Mouse (Mus musculus) midbrain, postnatal 0 days (tissue): ENCODE measurements around the gene Ppp1r12b. TPM values are rescaled to one million over a fixed set of nuclear protein-coding genes. Genes with fewer than 3 reads are reported as not detected.

Experiments used
- ATAC-seq: fragments of 200-750 bp; cut with Nextera tagmentation; 2 replicates; pipeline ENCODE4 v1.8.0; 2017; ENCODE audit warnings: moderate number of reproducible peaks, mild to moderate bottlenecking, moderate TSS enrichment, moderate library complexity; ENCODE audit not compliant: low FRiP score
- DNase-seq: peaks from one replicate; pipeline ENCODE4 v3.0.0-alpha.2; 2015; ENCODE audit warnings: low spot score
- H3K27ac ChIP-seq: fragments of 300-500 bp; sonication (generic); 2 replicates; pipeline ENCODE4 v1.5.1; 2014; ENCODE audit warnings: low read depth, mild to moderate bottlenecking, low read length, mixed read lengths
- H3K27me3 ChIP-seq: fragments of 300-500 bp; sonication (generic); 2 replicates; pipeline ENCODE4 v1.6.1; 2014; ENCODE audit warnings: low read length, control low read depth, mixed read lengths; ENCODE audit not compliant: insufficient read depth
- H3K36me3 ChIP-seq: fragments of 300-500 bp; sonication (generic); 2 replicates; pipeline ENCODE4 v1.6.1; 2014; ENCODE audit warnings: low read length, control low read depth, mixed read lengths; ENCODE audit not compliant: insufficient read depth
- H3K4me1 ChIP-seq: fragments of 300-500 bp; sonication (generic); 2 replicates; pipeline ENCODE4 v1.6.1; 2014; ENCODE audit warnings: mild to moderate bottlenecking, control low read depth, antibody characterized with exemption, low read length, mixed read lengths; ENCODE audit not compliant: insufficient read depth
- H3K4me2 ChIP-seq: fragments of 300-500 bp; sonication (generic); 2 replicates; pipeline ENCODE4 v1.6.1; 2014; ENCODE audit warnings: low read depth, mild to moderate bottlenecking, low read length, mixed read lengths; ENCODE audit not compliant: poor library complexity, severe bottlenecking
- H3K4me3 ChIP-seq: fragments of 300-500 bp; sonication (generic); 2 replicates; pipeline ENCODE4 v1.5.1; 2014; ENCODE audit warnings: low read depth, mild to moderate bottlenecking, low read length, moderate library complexity
- H3K9ac ChIP-seq: fragments of 300-500 bp; sonication (generic); replicated peaks from 2 replicates; pipeline ENCODE4 v1.6.1; 2014; ENCODE audit warnings: mild to moderate bottlenecking, low read length, moderate library complexity, mixed read lengths; ENCODE audit not compliant: poor library complexity, severe bottlenecking
- H3K9me3 ChIP-seq: fragments of 300-500 bp; sonication (generic); 2 replicates; pipeline ENCODE4 v1.6.1; 2016; ENCODE audit warnings: low read length, control low read depth
- CTCF ChIP-seq: IDR thresholded peaks from 2 replicates; pipeline ENCODE4 v1.5.1; 2016; ENCODE audit warnings: antibody characterized with exemption, mild to moderate bottlenecking
- WGBS: fragments of 180-500 bp; shearing (Covaris S2); extraction: QIAGEN DNeasy Blood & Tissue Kit; methylation state at CpG from one replicate; pipeline ENCODE4 v1.1.7; 2014; 5-methylcytosine and 5-hydroxymethylcytosine counted together
- polyA plus RNA-seq: library from polyadenylated mRNA; unstranded; fragments of >200 nt; fragmentation: Nextera tagmentation; extraction: Ambion mirVana; gene quantifications from 2 replicates; pipeline ENCODE4 v1.2.1, GENCODE M21; 2015
- total RNA-seq: library from RNA; depleted of rRNA; stranded (reverse); fragments of >200 nt; gene quantifications from 2 replicates; pipeline ENCODE4 v1.2.3, GENCODE M21; 2014

The Ppp1r12b gene
- total and polyA plus RNA-seq, 2 experiments from 2014 or later, result 11.3 to 43.8 TPM

DNA sequence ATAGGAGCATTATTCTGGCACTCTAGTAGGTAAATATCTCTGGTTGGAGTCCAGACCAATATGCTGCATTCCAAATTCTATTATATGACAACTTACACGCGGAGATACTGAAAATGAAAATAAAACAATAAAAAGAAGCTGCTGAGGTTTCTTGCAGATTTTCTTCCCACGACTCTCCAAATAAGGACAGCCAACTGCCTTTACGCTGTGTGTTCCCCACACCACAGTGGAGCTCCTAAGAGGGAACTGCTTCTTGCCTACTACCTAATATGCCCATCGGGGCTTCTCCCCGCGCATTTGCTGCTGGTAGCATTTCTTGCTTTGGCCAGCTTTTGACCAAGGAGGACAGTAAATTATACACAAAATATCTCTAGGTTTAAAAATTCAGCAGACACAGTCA is 154.0 kb downstream of the Ppp1r12b start:
- no peak overlapping the region for H3K4me2 ChIP-seq
- H3K27me3 ChIP-seq, result no peaks in the 10 kb centered on the region
- no peak overlapping the region for H3K9ac ChIP-seq
- H3K4me1 ChIP-seq, result peaks cover 5% of the 10 kb centered on the region; the same call in 1 of the 2 replicates
- H3K36me3 ChIP-seq, result no peaks in the 10 kb centered on the region; the same call in 1 of the 2 replicates
- no peak overlapping the region for H3K4me3 ChIP-seq
- no peaks in the 10 kb centered on the region for H3K9me3 ChIP-seq
- no peak for TF ChIP-seq CTCF
- WGBS, result 90% methylated on average over 7 of the region's 7 CpGs
- no peak overlapping the region for H3K27ac ChIP-seq
- no peak for DNase-seq
- no peak for ATAC-seq

DNA sequence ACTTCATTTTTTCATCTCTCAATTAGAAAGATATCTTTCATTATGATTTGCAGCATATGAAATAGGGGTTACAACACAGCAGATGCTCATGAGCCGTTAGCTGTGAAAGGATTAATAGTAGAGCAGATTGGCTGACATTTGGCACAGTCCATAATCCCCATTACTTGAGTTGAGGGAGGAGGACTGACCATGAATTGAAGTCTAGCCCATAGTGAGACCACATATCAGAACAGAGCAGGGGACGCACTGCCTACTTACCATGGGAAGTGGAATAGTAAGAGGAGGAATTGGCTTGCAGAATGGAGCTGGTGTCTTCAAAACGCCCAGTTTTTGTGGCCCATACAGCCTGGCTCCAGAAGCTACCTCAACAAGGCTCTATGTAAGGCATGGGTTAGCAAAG is 159.2 kb downstream of the Ppp1r12b start:
- ATAC-seq, result no peak
- Histone ChIP-seq H3K36me3 (no peaks in the 10 kb centered on the region; the same call in 1 of the 2 replicates), H3K4me3 (no peak overlapping the region), H3K9ac (no peak overlapping the region), H3K27ac (no peak overlapping the region), H3K4me1 (no peaks in the 10 kb centered on the region), H3K4me2 (no peak overlapping the region), H3K27me3 (no peaks in the 10 kb centered on the region), H3K9me3 (no peaks in the 10 kb centered on the region)
- TF ChIP-seq CTCF, result no peak
- peak; percentile 50 for DNase-seq
- 76% methylated on average over 3 of the region's 3 CpGs for WGBS

DNA sequence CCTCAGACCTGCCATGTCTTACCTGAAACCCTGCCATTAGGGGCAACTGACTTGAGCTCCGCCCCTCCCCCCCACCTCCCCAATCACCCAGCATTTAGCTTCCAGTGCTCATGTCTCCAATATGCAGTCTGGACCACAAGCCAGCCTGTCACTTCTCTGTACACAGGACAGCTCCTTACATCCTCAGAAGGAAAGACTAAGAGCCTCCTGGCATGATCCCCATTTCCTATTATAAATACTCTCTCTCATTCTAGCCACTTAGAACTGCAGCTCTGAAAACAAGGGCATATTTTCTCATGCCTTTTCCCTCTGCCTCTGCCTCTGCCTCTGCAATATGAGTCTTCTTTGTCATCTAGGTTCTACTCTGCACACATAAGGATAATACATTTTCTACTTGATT is 159.7 kb downstream of the Ppp1r12b start:
- ATAC-seq, result no peak
- Histone ChIP-seq H3K27me3 (no peaks in the 10 kb centered on the region), H3K9me3 (no peaks in the 10 kb centered on the region), H3K4me1 (no peaks in the 10 kb centered on the region), H3K4me2 (no peak overlapping the region), H3K9ac (no peak overlapping the region), H3K27ac (no peak overlapping the region), H3K36me3 (no peaks in the 10 kb centered on the region; the same call in 1 of the 2 replicates), H3K4me3 (no peak overlapping the region)
- no peak for TF ChIP-seq CTCF
- DNase-seq, result no peak
- 90% methylated on average over 1 of the region's 1 CpGs for WGBS

DNA sequence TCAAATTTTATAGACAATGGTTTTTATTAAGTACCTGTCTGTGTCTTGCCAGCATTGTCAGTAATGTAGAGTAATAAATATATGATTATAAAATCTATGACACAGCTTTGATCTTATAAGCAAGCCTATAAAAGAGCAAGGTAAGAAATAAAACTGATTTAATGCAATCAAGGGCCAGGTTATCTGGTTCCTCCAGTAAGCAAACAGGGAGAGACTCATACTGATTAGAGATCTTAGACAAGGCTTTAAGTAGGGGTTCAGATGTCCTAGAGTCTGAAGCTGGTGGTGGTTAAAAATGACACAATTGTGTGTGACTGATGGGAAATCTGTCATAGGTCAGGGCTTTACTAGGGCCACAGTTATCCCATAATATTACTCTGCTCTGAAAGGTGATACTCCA is 164.3 kb downstream of the Ppp1r12b start:
- H3K9me3 ChIP-seq, result no peaks in the 10 kb centered on the region
- no peak for TF ChIP-seq CTCF
- no peak overlapping the region for H3K27ac ChIP-seq
- H3K27me3 ChIP-seq, result no peaks in the 10 kb centered on the region
- no peaks in the 10 kb centered on the region for H3K36me3 ChIP-seq
- no peaks in the 10 kb centered on the region for H3K4me1 ChIP-seq
- no peak overlapping the region for H3K9ac ChIP-seq
- no peak overlapping the region for H3K4me2 ChIP-seq
- no peak for DNase-seq
- H3K4me3 ChIP-seq, result no peak overlapping the region
- no peak for ATAC-seq

DNA sequence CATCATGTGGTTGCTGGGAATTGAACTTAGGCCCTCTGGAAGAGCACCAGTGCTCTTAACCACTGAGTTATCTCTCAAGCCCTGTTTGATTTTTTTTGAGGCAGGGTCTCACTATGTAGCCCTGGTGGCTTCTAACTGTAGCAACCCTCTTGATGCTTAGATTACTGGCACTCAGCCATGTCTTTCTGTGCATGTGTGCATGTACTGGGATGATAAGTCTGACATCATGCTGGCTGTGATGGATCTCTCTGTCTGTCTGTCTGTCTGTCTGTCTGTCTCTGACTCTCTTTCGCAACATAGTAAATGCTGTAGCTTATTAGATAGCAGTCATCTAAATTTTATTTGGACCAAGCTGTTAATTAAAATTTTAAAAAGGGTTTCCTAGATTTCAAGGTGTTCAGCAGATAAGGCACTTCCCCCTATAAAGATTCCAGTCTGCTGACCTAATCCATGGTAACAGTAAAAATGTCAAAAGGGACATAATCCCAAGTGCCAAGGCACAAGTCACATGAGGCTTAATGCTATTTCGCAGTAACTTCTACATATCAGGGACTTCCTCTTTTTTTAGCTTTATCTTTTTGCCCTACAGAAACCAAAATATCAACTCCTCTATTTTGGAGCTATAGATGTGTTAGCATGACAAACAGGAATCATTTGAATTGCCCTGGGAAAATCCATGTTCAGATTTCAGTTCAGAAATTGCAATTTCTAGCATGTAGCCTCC is 164.9 kb downstream of the Ppp1r12b start:
- H3K9me3 ChIP-seq, result no peaks in the 10 kb centered on the region
- TF ChIP-seq CTCF, result no peak
- no peak for DNase-seq
- 82% methylated on average over 2 of the region's 2 CpGs for WGBS
- H3K9ac ChIP-seq, result no peak overlapping the region
- ATAC-seq, result no peak
- H3K4me1 ChIP-seq, result no peaks in the 10 kb centered on the region
- no peaks in the 10 kb centered on the region for H3K36me3 ChIP-seq
- H3K27ac ChIP-seq, result no peak overlapping the region
- no peak overlapping the region for H3K4me2 ChIP-seq
- H3K27me3 ChIP-seq, result no peaks in the 10 kb centered on the region
- H3K4me3 ChIP-seq, result no peak overlapping the region

DNA sequence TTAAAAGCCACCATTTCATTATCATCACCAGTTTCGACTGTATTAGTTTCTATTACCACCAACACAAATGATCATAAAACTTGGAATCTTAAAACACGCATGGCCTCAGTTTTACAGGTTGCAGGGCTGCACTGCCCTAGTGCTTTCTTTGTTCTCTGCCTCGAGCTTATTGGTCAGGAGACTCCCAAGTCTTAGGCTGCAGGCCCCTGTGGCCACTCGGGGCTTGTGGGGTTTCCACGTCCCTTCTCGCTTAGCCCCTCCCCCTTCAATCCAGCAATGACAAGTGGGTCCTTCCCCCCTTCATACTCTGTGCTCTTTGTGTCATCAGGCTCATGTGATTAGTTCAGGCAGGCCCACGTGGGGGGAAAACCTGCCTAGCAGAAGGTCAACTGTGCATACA is 167.6 kb downstream of the Ppp1r12b start:
- no peak overlapping the region for H3K4me3 ChIP-seq
- DNase-seq (no peak), ATAC-seq (no peak)
- WGBS, result 51% methylated on average over 7 of the region's 7 CpGs
- no peak overlapping the region for H3K9ac ChIP-seq
- H3K27me3 ChIP-seq, result no peaks in the 10 kb centered on the region
- TF ChIP-seq CTCF, result no peak
- no peaks in the 10 kb centered on the region for H3K36me3 ChIP-seq
- no peak overlapping the region for H3K4me2 ChIP-seq
- H3K9me3 ChIP-seq, result no peaks in the 10 kb centered on the region
- no peaks in the 10 kb centered on the region for H3K4me1 ChIP-seq
- H3K27ac ChIP-seq, result no peak overlapping the region
